Mouse (Mus musculus): ENCODE measurements around the gene Cbfa2t2. TPM values are rescaled to one million over a fixed set of nuclear protein-coding genes. Genes with fewer than 3 reads are reported as not detected.
A peak's percentile ranks its signal among the peaks of the same experiment; 100 is the strongest.

Cbfa2t2 gene
- polyA plus RNA-seq, 1 experiment from 2014 or later = 37.6 TPM

- peaks cover 23% of the 10 kb centered on the region for H3K4me1 ChIP-seq
- H3K4me2 ChIP-seq = no peak overlapping the region
- no peaks in the 10 kb centered on the region for H3K36me3 ChIP-seq
- H3K27ac ChIP-seq = no peak overlapping the region
- no peak for ATAC-seq (ENCODE audit: borderline replicate concordance, extremely low read depth, low FRiP score, low TSS enrichment)
- H3K9ac ChIP-seq = no peak overlapping the region
- no peaks in the 10 kb centered on the region for H3K9me3 ChIP-seq
- 67% methylated on average over 1 of the region's 1 CpGs for WGBS
- H3K27me3 ChIP-seq = no peaks in the 10 kb centered on the region
- H3K4me3 ChIP-seq = no peak overlapping the region
Measured at GRCm38 (mm10) chr2:154454099-154454498, 17.8 kb downstream of the Cbfa2t2 start.

DNA sequence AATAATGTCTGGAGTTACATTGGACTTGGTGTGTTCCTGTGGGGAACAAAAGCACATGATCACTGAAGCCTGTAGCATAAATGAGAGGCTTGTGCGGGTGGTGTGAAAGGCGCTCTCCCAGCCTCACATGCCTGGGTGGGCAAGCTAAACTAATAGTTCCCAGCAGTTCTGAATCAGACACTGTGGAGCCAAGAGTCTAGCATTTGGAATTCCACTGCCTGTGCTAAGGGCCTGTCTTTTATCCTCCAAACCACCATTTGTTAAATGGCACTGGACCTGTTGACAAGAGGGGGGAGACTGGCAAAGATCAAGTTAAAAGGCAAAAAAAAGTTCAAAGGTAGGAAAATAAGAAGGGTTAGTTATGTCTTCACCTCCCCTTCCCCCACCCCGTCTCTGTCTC lies 18.3 kb downstream of the Cbfa2t2 start:
- Histone ChIP-seq H3K4me2 (no peak overlapping the region), H3K9me3 (no peaks in the 10 kb centered on the region), H3K27ac (no peak overlapping the region), H3K36me3 (no peaks in the 10 kb centered on the region), H3K9ac (no peak overlapping the region), H3K4me3 (no peak overlapping the region), H3K4me1 (peaks cover 23% of the 10 kb centered on the region), H3K27me3 (no peaks in the 10 kb centered on the region)
- no peak for ATAC-seq (ENCODE audit: borderline replicate concordance, extremely low read depth, low FRiP score, low TSS enrichment)
- 71% methylated on average over 3 of the region's 3 CpGs for WGBS

GRCm38 (mm10) chr2:154455776-154456175 lies 19.5 kb downstream of the Cbfa2t2 start:
- peak; percentile 81; the same call in 1 of the 2 replicates for ATAC-seq (ENCODE audit: borderline replicate concordance, extremely low read depth, low FRiP score, low TSS enrichment)
- Histone ChIP-seq H3K9me3 (no peaks in the 10 kb centered on the region), H3K4me1 (peaks cover 27% of the 10 kb centered on the region), H3K36me3 (no peaks in the 10 kb centered on the region), H3K27ac (peak overlapping the region; percentile 4; the same call in 1 of the 2 replicates), H3K4me3 (no peak overlapping the region), H3K27me3 (no peaks in the 10 kb centered on the region), H3K9ac (no peak overlapping the region), H3K4me2 (peak overlapping the region; percentile 2; the same call in 1 of the 2 replicates)
- WGBS = 41% methylated on average over 5 of the region's 5 CpGs

DNA sequence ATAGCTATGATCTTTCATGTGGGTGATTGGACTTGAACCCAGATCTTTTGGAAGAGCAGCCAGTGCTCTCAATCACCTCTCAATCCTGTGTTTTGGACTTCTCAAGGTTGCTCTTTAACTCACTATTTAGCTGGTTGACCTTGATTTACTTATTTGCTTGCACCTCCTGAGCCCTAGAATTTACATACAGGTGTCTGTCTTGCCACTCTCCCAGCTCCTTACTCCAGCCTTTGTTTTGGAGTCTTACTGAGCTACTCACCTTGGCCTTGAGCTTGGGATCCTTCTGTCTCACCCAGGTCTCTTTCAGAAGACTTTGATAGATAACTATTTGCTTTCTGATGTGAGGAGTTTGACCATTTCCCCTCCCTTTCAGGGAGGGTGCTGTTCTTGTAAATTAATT lies 20.3 kb downstream of the Cbfa2t2 start:
- no peaks in the 10 kb centered on the region for H3K27me3 ChIP-seq
- no peaks in the 10 kb centered on the region for H3K9me3 ChIP-seq
- no peak for ATAC-seq (ENCODE audit: borderline replicate concordance, extremely low read depth, low FRiP score, low TSS enrichment)
- no peak overlapping the region for H3K4me2 ChIP-seq
- H3K36me3 ChIP-seq = no peaks in the 10 kb centered on the region
- peaks cover 27% of the 10 kb centered on the region for H3K4me1 ChIP-seq
- no peak overlapping the region for H3K9ac ChIP-seq
- H3K4me3 ChIP-seq = no peak overlapping the region
- H3K27ac ChIP-seq = no peak overlapping the region

- 69% methylated on average over 2 of the region's 2 CpGs for WGBS
- ATAC-seq (ENCODE audit: borderline replicate concordance, extremely low read depth, low FRiP score, low TSS enrichment) = no peak
- Histone ChIP-seq H3K4me3 (no peak overlapping the region), H3K27ac (no peak overlapping the region), H3K36me3 (no peaks in the 10 kb centered on the region), H3K9me3 (no peaks in the 10 kb centered on the region), H3K27me3 (no peaks in the 10 kb centered on the region), H3K4me1 (peaks cover 23% of the 10 kb centered on the region), H3K4me2 (no peak overlapping the region), H3K9ac (no peak overlapping the region)
Measured at GRCm38 (mm10) chr2:154459262-154459661, 23.0 kb downstream of the Cbfa2t2 start.

GRCm38 (mm10) chr2:154459851-154460250 lies 23.6 kb downstream of the Cbfa2t2 start:
- Histone ChIP-seq H3K4me2 (no peak overlapping the region), H3K4me3 (no peak overlapping the region), H3K36me3 (no peaks in the 10 kb centered on the region), H3K4me1 (peaks cover 18% of the 10 kb centered on the region), H3K27ac (no peak overlapping the region), H3K9ac (no peak overlapping the region), H3K27me3 (no peaks in the 10 kb centered on the region), H3K9me3 (no peaks in the 10 kb centered on the region)
- WGBS = 16% methylated on average over 4 of the region's 4 CpGs
- ATAC-seq (ENCODE audit: borderline replicate concordance, extremely low read depth, low FRiP score, low TSS enrichment) = peak; percentile 55

DNA sequence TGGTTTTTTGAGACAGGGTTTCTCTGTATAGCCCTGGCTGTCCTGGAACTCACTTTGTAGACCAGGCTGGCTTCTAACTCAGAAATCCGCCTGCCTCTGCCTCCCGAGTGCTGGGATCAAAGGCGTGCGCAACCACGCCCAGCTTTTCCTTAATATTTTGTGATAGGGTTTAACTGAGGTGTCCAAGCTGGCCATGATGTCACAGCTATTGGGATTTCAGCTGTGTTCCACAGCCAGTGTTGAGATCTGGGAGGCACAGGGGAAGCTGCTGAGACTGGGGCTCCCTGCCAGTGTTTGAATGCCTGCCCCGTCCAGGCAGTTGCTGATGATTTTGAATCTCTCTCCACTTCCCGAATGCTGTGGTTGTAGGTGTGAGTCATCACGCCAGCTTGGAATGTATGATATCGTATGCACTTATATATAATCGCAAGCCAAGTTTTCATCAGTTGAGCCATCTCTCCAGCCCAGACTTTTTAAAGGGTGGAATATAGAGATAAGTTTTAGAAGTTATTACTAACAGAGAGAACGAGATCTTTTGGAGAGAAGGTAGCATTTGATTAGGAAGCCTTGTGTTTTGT lies 27.4 kb downstream of the Cbfa2t2 start:
- H3K27me3 ChIP-seq = no peaks in the 10 kb centered on the region
- no peak overlapping the region for H3K4me3 ChIP-seq
- no peaks in the 10 kb centered on the region for H3K36me3 ChIP-seq
- WGBS = 76% methylated on average over 11 of the region's 11 CpGs
- peaks cover 4% of the 10 kb centered on the region; the same call in 1 of the 2 replicates for H3K4me1 ChIP-seq
- no peak overlapping the region for H3K9ac ChIP-seq
- ATAC-seq (ENCODE audit: borderline replicate concordance, extremely low read depth, low FRiP score, low TSS enrichment) = no peak
- no peak overlapping the region for H3K4me2 ChIP-seq
- H3K9me3 ChIP-seq = no peaks in the 10 kb centered on the region
- no peak overlapping the region for H3K27ac ChIP-seq

DNA sequence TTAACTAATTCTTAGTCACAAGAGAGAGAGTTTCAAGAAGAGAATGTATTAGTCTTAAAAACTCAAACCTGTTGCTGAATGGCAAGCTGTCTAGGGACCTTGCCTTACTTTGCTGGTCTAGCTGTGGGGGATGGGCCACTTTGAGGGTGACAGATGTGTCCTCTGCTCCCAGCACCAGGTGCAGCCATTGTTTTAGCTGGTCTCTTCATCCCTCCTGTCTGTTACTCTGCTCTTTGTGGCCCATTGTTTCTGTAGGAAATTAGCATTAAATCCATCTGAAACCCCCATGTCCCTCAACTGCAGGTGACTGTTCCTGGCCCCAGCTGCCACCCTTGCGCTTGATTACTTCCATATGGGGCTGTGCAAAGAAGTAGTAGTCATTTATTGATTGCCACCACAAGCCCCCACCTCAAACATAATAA lies 29.6 kb downstream of the Cbfa2t2 start:
- H3K4me2 ChIP-seq = no peak overlapping the region
- H3K36me3 ChIP-seq = no peaks in the 10 kb centered on the region
- no peaks in the 10 kb centered on the region for H3K27me3 ChIP-seq
- no peak overlapping the region for H3K9ac ChIP-seq
- no peak for ATAC-seq (ENCODE audit: borderline replicate concordance, extremely low read depth, low FRiP score, low TSS enrichment)
- WGBS = 87% methylated on average over 1 of the region's 1 CpGs
- no peak overlapping the region for H3K4me3 ChIP-seq
- H3K4me1 ChIP-seq = no peaks in the 10 kb centered on the region
- H3K27ac ChIP-seq = no peak overlapping the region
- H3K9me3 ChIP-seq = no peaks in the 10 kb centered on the region

- Histone ChIP-seq H3K27ac (no peak overlapping the region), H3K9me3 (no peaks in the 10 kb centered on the region), H3K4me3 (no peak overlapping the region)
Measured at GRCm38 (mm10) chr2:154467139-154467538, 30.9 kb downstream of the Cbfa2t2 start.

GRCm38 (mm10) chr2:154474251-154475061 lies 38.2 kb downstream of the Cbfa2t2 start:
- no peak for ATAC-seq (ENCODE audit: borderline replicate concordance, extremely low read depth, low FRiP score, low TSS enrichment)
- Histone ChIP-seq H3K27me3 (no peaks in the 10 kb centered on the region), H3K36me3 (no peaks in the 10 kb centered on the region), H3K27ac (no peak overlapping the region), H3K4me2 (no peak overlapping the region), H3K4me1 (peaks cover 3% of the 10 kb centered on the region; the same call in 1 of the 2 replicates), H3K9me3 (no peaks in the 10 kb centered on the region), H3K9ac (no peak overlapping the region), H3K4me3 (no peak overlapping the region)
- 81% methylated on average over 1 of the region's 1 CpGs for WGBS

More at GRCm38 (mm10) chr2:154467139-154467538, 30.9 kb downstream of the Cbfa2t2 start:
- Histone ChIP-seq H3K4me1 (no peaks in the 10 kb centered on the region), H3K27me3 (no peaks in the 10 kb centered on the region), H3K36me3 (no peaks in the 10 kb centered on the region), H3K9ac (no peak overlapping the region), H3K4me2 (no peak overlapping the region)
- ATAC-seq (ENCODE audit: borderline replicate concordance, extremely low read depth, low FRiP score, low TSS enrichment) = no peak
- WGBS = 78% methylated on average over 5 of the region's 5 CpGs

DNA sequence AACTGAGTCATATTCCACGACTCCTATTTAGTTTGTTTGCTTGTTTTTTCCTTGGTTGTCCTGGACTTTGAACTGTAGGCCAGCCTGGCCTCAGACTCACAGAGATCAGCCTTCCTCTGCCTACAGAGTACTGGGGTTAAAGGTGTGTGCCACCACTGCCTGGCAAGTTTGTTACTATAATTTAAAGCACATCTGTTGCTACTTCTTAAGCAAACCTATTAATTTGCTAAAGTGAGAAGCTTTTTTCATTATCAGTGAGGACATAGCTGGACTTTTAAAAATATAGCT lies 38.7 kb downstream of the Cbfa2t2 start:
- no peak overlapping the region for H3K27ac ChIP-seq
- WGBS = 76% methylated on average over 1 of the region's 1 CpGs
- ATAC-seq (ENCODE audit: borderline replicate concordance, extremely low read depth, low FRiP score, low TSS enrichment) = no peak
- peaks cover 3% of the 10 kb centered on the region; the same call in 1 of the 2 replicates for H3K4me1 ChIP-seq
- no peaks in the 10 kb centered on the region for H3K27me3 ChIP-seq
- no peak overlapping the region for H3K4me2 ChIP-seq
- H3K9ac ChIP-seq = no peak overlapping the region
- H3K36me3 ChIP-seq = no peaks in the 10 kb centered on the region
- H3K9me3 ChIP-seq = no peaks in the 10 kb centered on the region
- no peak overlapping the region for H3K4me3 ChIP-seq

DNA sequence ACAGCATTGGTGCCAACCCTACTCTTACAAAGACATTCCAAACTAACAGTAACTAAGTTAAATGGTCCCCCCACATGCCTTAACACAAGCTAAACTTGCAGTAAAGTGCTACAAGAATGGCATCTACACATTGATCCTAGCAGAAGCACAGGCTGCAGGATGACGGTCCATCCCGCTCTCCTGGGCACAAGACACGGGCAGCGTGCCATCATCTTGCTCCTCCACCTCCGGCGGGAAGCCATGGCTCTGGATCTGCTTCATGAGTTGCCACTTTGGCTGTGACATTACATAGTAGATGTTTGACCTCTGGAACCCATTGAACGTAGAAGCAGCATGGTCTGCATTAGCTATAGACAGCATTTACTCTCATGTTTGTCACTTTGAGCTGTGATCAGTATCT lies 39.6 kb downstream of the Cbfa2t2 start:
- H3K9ac ChIP-seq = no peak overlapping the region
- H3K4me2 ChIP-seq = no peak overlapping the region
- H3K27ac ChIP-seq = no peak overlapping the region
- no peaks in the 10 kb centered on the region for H3K9me3 ChIP-seq
- H3K4me1 ChIP-seq = peaks cover 6% of the 10 kb centered on the region; the same call in 1 of the 2 replicates
- H3K36me3 ChIP-seq = no peaks in the 10 kb centered on the region
- no peaks in the 10 kb centered on the region for H3K27me3 ChIP-seq
- WGBS = 87% methylated on average over 7 of the region's 7 CpGs
- no peak overlapping the region for H3K4me3 ChIP-seq
- no peak for ATAC-seq (ENCODE audit: borderline replicate concordance, extremely low read depth, low FRiP score, low TSS enrichment)
